ENCODE assay signal across 8 mouse cellular contexts in the genomic region with DNA sequence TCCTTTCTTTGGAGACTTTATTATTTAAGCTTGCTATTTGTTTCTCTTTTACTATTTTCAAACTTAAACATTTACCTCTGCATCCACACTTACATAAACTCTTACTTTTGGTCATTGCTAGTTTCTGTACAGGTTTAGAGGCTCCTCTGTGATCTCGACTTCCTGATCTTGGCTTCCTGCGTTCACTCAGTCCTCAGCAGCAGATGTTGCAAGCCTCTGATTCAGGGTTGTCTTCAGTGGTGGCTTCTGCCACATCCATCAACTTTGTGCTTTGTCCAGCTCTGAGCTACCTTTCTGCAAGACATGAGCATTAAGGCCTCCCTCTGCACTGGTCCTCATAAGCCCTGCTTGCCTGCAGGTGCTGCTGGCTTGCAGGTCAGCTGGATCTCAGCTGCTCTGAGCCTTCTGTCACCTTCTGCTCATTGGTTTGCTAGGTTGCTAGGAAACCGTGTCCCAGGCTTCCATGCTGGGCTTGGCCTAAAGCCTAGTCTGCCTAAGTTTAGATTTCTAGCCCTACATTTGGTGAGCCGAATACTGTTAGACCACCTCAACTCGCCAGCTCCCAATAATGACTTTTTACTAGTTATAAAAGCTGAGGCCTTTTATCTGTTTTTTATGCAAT. TPM values are rescaled to one million over a fixed set of nuclear protein-coding genes. Genes with fewer than 3 reads are reported as not detected.
DNase-seq lines count a peak whose midpoint lies in the region; ATAC-seq lines count a peak whose summit lies in the region.

No protein-coding gene starts in this region.

- no peaks in the 10 kb centered on the region for H3K9me3 ChIP-seq in liver, embryonic 12.5 days (replicated peaks)

- peaks cover 15% of the 10 kb centered on the region for H3K4me1 ChIP-seq in liver, embryonic 12.5 days

- ATAC-seq in megakaryocyte progenitor cell, adult 5-6 weeks (replicated peaks; ENCODE audit: poor library complexity): peak; percentile 62
- ATAC-seq in liver, embryonic 12.5 days: no peak

- WGBS in liver, embryonic 12.5 days (ENCODE audit: insufficient replicate concordance): 53% methylated on average over 5 of the region's 5 CpGs

- no peak overlapping the region for H3K4me3 ChIP-seq in liver, embryonic 12.5 days

- no peak overlapping the region for H3K4me2 ChIP-seq in liver, embryonic 12.5 days

- no peaks in the 10 kb centered on the region for H3K27me3 ChIP-seq in liver, embryonic 12.5 days (replicated peaks)

- H3K36me3 ChIP-seq in liver, embryonic 12.5 days: no peaks in the 10 kb centered on the region

- DNase-seq in CD4-positive helper T cell, adult 2 months (ENCODE audit: low read depth, low spot score): peak; percentile 32
- DNase-seq in brain, adult 2 months (ENCODE audit: low read depth, low spot score): peak; percentile 75
- peak; percentile 68 for DNase-seq in induced T-regulatory cell, adult 2 months (ENCODE audit: low read depth)
- DNase-seq in kidney, adult 9 months: no peak
- DNase-seq in urinary bladder, adult 2 months (ENCODE audit: low spot score): no peak
- DNase-seq in lung, postnatal 14 days: no peak

- H3K9ac ChIP-seq in liver, embryonic 12.5 days: no peak overlapping the region

- H3K27ac ChIP-seq in liver, embryonic 12.5 days: no peak overlapping the region

RNA-seq across cellular contexts. Expression of gene Cd48, which starts 8.8 kb away (rescaled TPM):
- total RNA-seq in megakaryocyte progenitor cell, adult 5-6 weeks (2015): 232 and 271 TPM in 2 replicates
- total RNA-seq in megakaryocyte progenitor cell, adult 5-6 weeks (2017): 103 and 113 TPM in 2 replicates
- 7.9 and 8.5 TPM in 2 replicates for polyA plus RNA-seq in liver, embryonic 12.5 days (2016; fragmentation: Nextera tagmentation; extraction: Ambion mirVana)
- polyA plus RNA-seq in urinary bladder, adult 2 months (2012; rRNA removed): 11.5 and 15.9 TPM in 2 replicates

RNA-seq across cellular contexts. Expression of gene Slamf7, which starts 20.1 kb away (rescaled TPM):
- total RNA-seq in megakaryocyte progenitor cell, adult 5-6 weeks (2015): 0.59 and 2.3 TPM in 2 replicates
- 0.30 and 1.7 TPM in 2 replicates for total RNA-seq in megakaryocyte progenitor cell, adult 5-6 weeks (2017)
- not detected in 2 replicates for polyA plus RNA-seq in liver, embryonic 12.5 days (2016; fragmentation: Nextera tagmentation; extraction: Ambion mirVana)
- polyA plus RNA-seq in urinary bladder, adult 2 months (2012; rRNA removed): 2.7 and 3.8 TPM in 2 replicates

Comparison
In these comparisons a context has a peak if more than half of its experiments do, and no peak if none do; other contexts are left out.
1. DNase-seq: peak in CD4-positive helper T cell, adult 2 months (single experiment), brain, adult 2 months (single experiment) and induced T-regulatory cell, adult 2 months (single experiment); none in kidney, adult 9 months (single experiment), urinary bladder, adult 2 months (single experiment) and lung, postnatal 14 days (single experiment).